Mouse (Mus musculus) midbrain, embryonic 14.5 days (tissue): ENCODE results near the gene Ifitm3. TPM values are rescaled to one million over a fixed set of nuclear protein-coding genes. Genes with fewer than 3 reads are reported as not detected.

Source experiments
- ATAC-seq: fragments of 200-750 bp; cut with Nextera tagmentation; 2 replicates; pipeline ENCODE4 v1.8.0; 2017; ENCODE audit warnings: moderate number of reproducible peaks, moderate library complexity; ENCODE audit not compliant: low FRiP score, low TSS enrichment
- DNase-seq: peaks from one replicate; pipeline ENCODE4 v3.0.0-alpha.2; 2015
- H3K27ac ChIP-seq: fragments of 300-500 bp; sonication (generic); replicated peaks from 2 replicates; pipeline ENCODE4 v1.5.1; 2014; ENCODE audit warnings: mild to moderate bottlenecking, low read depth, low read length, moderate library complexity
- H3K27me3 ChIP-seq: fragments of 300-500 bp; sonication (generic); 2 replicates; pipeline ENCODE4 v1.6.1; 2014; ENCODE audit warnings: low read length, control low read depth, mixed read lengths; ENCODE audit not compliant: control insufficient read depth, insufficient read depth
- H3K36me3 ChIP-seq: fragments of 300-500 bp; sonication (generic); 2 replicates; pipeline ENCODE4 v1.6.1; 2014; ENCODE audit warnings: low read length, control low read depth; ENCODE audit not compliant: control insufficient read depth, insufficient read depth
- H3K4me1 ChIP-seq: fragments of 300-500 bp; sonication (generic); 2 replicates; pipeline ENCODE4 v1.6.1; 2014; ENCODE audit warnings: mild to moderate bottlenecking, antibody characterized with exemption, low read length, control low read depth; ENCODE audit not compliant: control insufficient read depth, insufficient read depth
- H3K4me2 ChIP-seq: fragments of 300-500 bp; sonication (generic); 2 replicates; pipeline ENCODE4 v1.6.1; 2014; ENCODE audit warnings: mild to moderate bottlenecking, low read length, moderate library complexity
- H3K4me3 ChIP-seq: fragments of 300-500 bp; sonication (generic); replicated peaks from 2 replicates; pipeline ENCODE4 v1.5.1; 2014; ENCODE audit warnings: low read depth, low read length
- H3K9ac ChIP-seq: fragments of 300-500 bp; sonication (generic); replicated peaks from 2 replicates; pipeline ENCODE4 v1.6.1; 2014; ENCODE audit warnings: mild to moderate bottlenecking, low read length, moderate library complexity
- H3K9me3 ChIP-seq: fragments of 300-500 bp; sonication (generic); 2 replicates; pipeline ENCODE4 v1.6.1; 2016; ENCODE audit warnings: low read length, control low read depth, mixed read lengths; ENCODE audit not compliant: control insufficient read depth
- WGBS: fragments of 180-500 bp; shearing (Covaris S2); extraction: QIAGEN DNeasy Blood & Tissue Kit; methylation state at CpG from one replicate; pipeline ENCODE4 v1.1.7; 2014; 5-methylcytosine and 5-hydroxymethylcytosine counted together
- polyA plus RNA-seq: library from polyadenylated mRNA; unstranded; fragments of >200 nt; fragmentation: Nextera tagmentation; extraction: Ambion mirVana; gene quantifications from 2 replicates; pipeline ENCODE4 v1.2.1, GENCODE M21; 2014

Gene Ifitm3
- polyA plus RNA-seq, 1 experiment from 2014 or later: 66.5 TPM

GRCm38 (mm10) chr7:141009665-141010064 lies 905 bp downstream of the Ifitm3 start:
- Histone ChIP-seq H3K4me1 (0 out of 2 replicates have a peak, but pooled peaks cover 7% of the 10 kb centered on the region), H3K4me3 (no peak overlapping the region), H3K9ac (no peak overlapping the region), H3K4me2 (no peak overlapping the region), H3K36me3 (no peaks in the 10 kb centered on the region), H3K9me3 (no peaks in the 10 kb centered on the region), H3K27ac (no peak overlapping the region), H3K27me3 (no peaks in the 10 kb centered on the region)
- no peak for DNase-seq
- ATAC-seq: no peak
- WGBS: 88% methylated on average over 9 of the region's 9 CpGs

GRCm38 (mm10) chr7:141008938-141009660 lies 1.5 kb downstream of the Ifitm3 start:
- Histone ChIP-seq H3K27ac (no peak overlapping the region), H3K36me3 (no peaks in the 10 kb centered on the region), H3K27me3 (no peaks in the 10 kb centered on the region), H3K9ac (no peak overlapping the region), H3K4me1 (0 out of 2 replicates have a peak, but pooled peaks cover 7% of the 10 kb centered on the region), H3K4me3 (no peak overlapping the region), H3K4me2 (peak overlapping the region; percentile 21; the same call in 1 of the 2 replicates), H3K9me3 (no peaks in the 10 kb centered on the region)
- 7% methylated on average over 20 of the region's 20 CpGs for WGBS
- no peak for ATAC-seq
- DNase-seq: peak; percentile 69

- Histone ChIP-seq H3K4me3 (no peak overlapping the region), H3K27me3 (no peaks in the 10 kb centered on the region), H3K27ac (no peak overlapping the region), H3K4me1 (0 out of 2 replicates have a peak, but pooled peaks cover 7% of the 10 kb centered on the region), H3K4me2 (no peak overlapping the region), H3K9ac (no peak overlapping the region), H3K9me3 (no peaks in the 10 kb centered on the region), H3K36me3 (no peaks in the 10 kb centered on the region)
- WGBS: 8% methylated on average over 7 of the region's 7 CpGs
- DNase-seq (peak; percentile 4), ATAC-seq (no peak)
Measured at GRCm38 (mm10) chr7:141008312-141008761, 2.2 kb downstream of the Ifitm3 start.

GRCm38 (mm10) chr7:141006914-141007313 lies 3.7 kb downstream of the Ifitm3 start:
- peak; percentile 6 for DNase-seq
- no peaks in the 10 kb centered on the region for H3K27me3 ChIP-seq
- no peaks in the 10 kb centered on the region for H3K9me3 ChIP-seq
- H3K9ac ChIP-seq: no peak overlapping the region
- H3K4me1 ChIP-seq: 0 out of 2 replicates have a peak, but pooled peaks cover 7% of the 10 kb centered on the region
- WGBS: 77% methylated on average over 5 of the region's 5 CpGs
- no peak overlapping the region for H3K4me2 ChIP-seq
- no peak overlapping the region for H3K27ac ChIP-seq
- ATAC-seq: no peak
- H3K4me3 ChIP-seq: no peak overlapping the region
- H3K36me3 ChIP-seq: no peaks in the 10 kb centered on the region

- ATAC-seq: no peak
- H3K27ac ChIP-seq: no peak overlapping the region
- H3K9ac ChIP-seq: no peak overlapping the region
- 0 out of 2 replicates have a peak, but pooled peaks cover 7% of the 10 kb centered on the region for H3K4me1 ChIP-seq
- DNase-seq: no peak
- H3K4me3 ChIP-seq: no peak overlapping the region
- no peaks in the 10 kb centered on the region for H3K27me3 ChIP-seq
- 94% methylated on average over 6 of the region's 6 CpGs for WGBS
- no peaks in the 10 kb centered on the region for H3K9me3 ChIP-seq
- H3K36me3 ChIP-seq: no peaks in the 10 kb centered on the region
- no peak overlapping the region for H3K4me2 ChIP-seq
Measured at GRCm38 (mm10) chr7:141006446-141006845, 4.1 kb downstream of the Ifitm3 start.

GRCm38 (mm10) chr7:141003248-141004010 lies 7.1 kb downstream of the Ifitm3 start:
- no peak overlapping the region for H3K27ac ChIP-seq
- no peak overlapping the region for H3K4me2 ChIP-seq
- no peak overlapping the region for H3K9ac ChIP-seq
- ATAC-seq (no peak), DNase-seq (no peak)
- no peaks in the 10 kb centered on the region for H3K9me3 ChIP-seq
- WGBS: 87% methylated on average over 5 of the region's 5 CpGs
- H3K4me3 ChIP-seq: no peak overlapping the region
- H3K4me1 ChIP-seq: 0 out of 2 replicates have a peak, but pooled peaks cover 2% of the 10 kb centered on the region
- H3K27me3 ChIP-seq: no peaks in the 10 kb centered on the region
- no peaks in the 10 kb centered on the region for H3K36me3 ChIP-seq

- ATAC-seq (no peak), DNase-seq (no peak)
- H3K9ac ChIP-seq: no peak overlapping the region
- H3K36me3 ChIP-seq: no peaks in the 10 kb centered on the region
- no peak overlapping the region for H3K4me3 ChIP-seq
- no peaks in the 10 kb centered on the region for H3K9me3 ChIP-seq
- no peak overlapping the region for H3K4me2 ChIP-seq
- no peaks in the 10 kb centered on the region for H3K4me1 ChIP-seq
- no peaks in the 10 kb centered on the region for H3K27me3 ChIP-seq
- WGBS: 69% methylated on average over 15 of the region's 15 CpGs
- H3K27ac ChIP-seq: no peak overlapping the region
Measured at GRCm38 (mm10) chr7:141000881-141001708, 9.5 kb downstream of the Ifitm3 start.

GRCm38 (mm10) chr7:140998853-140999700 lies 11.5 kb downstream of the Ifitm3 start:
- Histone ChIP-seq H3K4me2 (no peak overlapping the region), H3K4me3 (no peak overlapping the region)
- 91% methylated on average over 11 of the region's 11 CpGs for WGBS

More at GRCm38 (mm10) chr7:140998853-140999700, 11.5 kb downstream of the Ifitm3 start:
- no peak for DNase-seq
- H3K4me1 ChIP-seq: no peaks in the 10 kb centered on the region
- H3K27ac ChIP-seq: no peak overlapping the region
- no peak overlapping the region for H3K9ac ChIP-seq
- no peaks in the 10 kb centered on the region for H3K9me3 ChIP-seq
- no peaks in the 10 kb centered on the region for H3K27me3 ChIP-seq
- no peak for ATAC-seq
- no peaks in the 10 kb centered on the region for H3K36me3 ChIP-seq
